28 mouse cellular contexts compared by ENCODE assay signal in genomic region chr1:138919601-138920000, GRCm38 (mm10). TPM values are rescaled to one million over a fixed set of nuclear protein-coding genes. Genes with fewer than 3 reads are reported as not detected.
"Had no signal": no experiment of that assay in that cellular context is flagged by ENCODE, and none has a peak within 500 bp of the region (broad histone marks: within the 10 kb centered on the region; RNA-seq: fewer than 3 reads in every experiment).

No protein-coding gene starts in this region.

- H3K36me3 ChIP-seq: embryonic facial prominence, embryonic 10.5 days; embryonic facial prominence, embryonic 12.5 days; embryonic facial prominence, embryonic 13.5 days; embryonic facial prominence, embryonic 15.5 days; forebrain, embryonic 10.5 days; forebrain, embryonic 12.5 days; forebrain, embryonic 15.5 days had no signal

- H3K9me3 ChIP-seq: embryonic facial prominence, embryonic 10.5 days; embryonic facial prominence, embryonic 12.5 days; embryonic facial prominence, embryonic 13.5 days; embryonic facial prominence, embryonic 15.5 days; forebrain, embryonic 10.5 days; forebrain, embryonic 12.5 days; forebrain, embryonic 13.5 days; forebrain, embryonic 15.5 days had no signal

- H3K4me1 ChIP-seq: embryonic facial prominence, embryonic 10.5 days; embryonic facial prominence, embryonic 12.5 days; embryonic facial prominence, embryonic 13.5 days; embryonic facial prominence, embryonic 15.5 days; forebrain, embryonic 10.5 days; forebrain, embryonic 12.5 days; forebrain, embryonic 13.5 days; forebrain, embryonic 15.5 days had no signal

- H3K9ac ChIP-seq: embryonic facial prominence, embryonic 12.5 days; embryonic facial prominence, embryonic 13.5 days; embryonic facial prominence, embryonic 15.5 days; forebrain, embryonic 12.5 days; forebrain, embryonic 13.5 days; forebrain, embryonic 15.5 days; forebrain, postnatal 0 days had no signal

- H3K4me2 ChIP-seq: embryonic facial prominence, embryonic 12.5 days; embryonic facial prominence, embryonic 13.5 days; embryonic facial prominence, embryonic 15.5 days; forebrain, embryonic 12.5 days; forebrain, embryonic 13.5 days; forebrain, embryonic 15.5 days had no signal

- H3K27me3 ChIP-seq: embryonic facial prominence, embryonic 12.5 days; embryonic facial prominence, embryonic 13.5 days; embryonic facial prominence, embryonic 15.5 days; forebrain, embryonic 12.5 days; forebrain, embryonic 13.5 days; forebrain, embryonic 15.5 days had no signal

- ATAC-seq: forebrain, embryonic 13.5 days; forebrain, embryonic 14.5 days; forebrain, embryonic 15.5 days; forebrain, embryonic 16.5 days; forebrain, postnatal 0 days had no signal

- DNase-seq: cerebellum, adult 18-20 months; cerebellum, adult 2 months; cerebellum, adult 8-10 months; cerebellum, adult 9-10 months; cerebellum, adult 9-11 months; cerebellum, postnatal 10 days; cerebellum, postnatal 14 days; cerebellum, postnatal 25 days; cerebellum, postnatal 36 days; embryo, embryonic 11 days; forebrain, postnatal 0 days; gastrocnemius, adult 2 months; gastrocnemius, postnatal 10 days; gastrocnemius, postnatal 14 days; gastrocnemius, postnatal 25 days; gastrocnemius, postnatal 36 days; heart, adult 18-20 months had no signal

- H3K27ac ChIP-seq: embryonic facial prominence, embryonic 10.5 days; embryonic facial prominence, embryonic 12.5 days; embryonic facial prominence, embryonic 13.5 days; embryonic facial prominence, embryonic 15.5 days; forebrain, embryonic 10.5 days; forebrain, embryonic 12.5 days; forebrain, embryonic 13.5 days; forebrain, embryonic 15.5 days; gastrocnemius, adult 2 months had no signal

- H3K4me3 ChIP-seq: embryonic facial prominence, embryonic 10.5 days; embryonic facial prominence, embryonic 12.5 days; embryonic facial prominence, embryonic 13.5 days; embryonic facial prominence, embryonic 15.5 days; erythroblast, embryonic 14.5 days; forebrain, embryonic 10.5 days; forebrain, embryonic 12.5 days; forebrain, embryonic 13.5 days; forebrain, embryonic 15.5 days; gastrocnemius, adult 2 months had no signal

RNA-seq across cellular contexts. Expression of gene Dennd1b, which starts 43.6 kb away (rescaled TPM):
- polyA plus RNA-seq: erythroblast, embryonic 14.5 days had no signal
